Mouse (Mus musculus) heart, postnatal 36 days (tissue): Measurements from ENCODE around the gene Wdsub1. TPM values are rescaled to one million over a fixed set of nuclear protein-coding genes. Genes with fewer than 3 reads are reported as not detected.

Source experiments
- DNase-seq, 2 experiments: peaks; one replicate each; pipeline ENCODE4 v3.0.0; 2021 to 2022
- intact Hi-C: fragments of 180-260 bp; cut with DNase I; formaldehyde crosslinking; loops from one replicate; pipeline ENCODE4 v1.15.1; 2025
- total RNA-seq, 2 experiments: library from RNA; stranded (reverse); gene quantifications; 2 replicates each; pipeline ENCODE4 v1.2.3; 2021

Wdsub1 gene
- total RNA-seq, 2 experiments from 2014 or later: 22.6 to 26.1 TPM

DNA sequence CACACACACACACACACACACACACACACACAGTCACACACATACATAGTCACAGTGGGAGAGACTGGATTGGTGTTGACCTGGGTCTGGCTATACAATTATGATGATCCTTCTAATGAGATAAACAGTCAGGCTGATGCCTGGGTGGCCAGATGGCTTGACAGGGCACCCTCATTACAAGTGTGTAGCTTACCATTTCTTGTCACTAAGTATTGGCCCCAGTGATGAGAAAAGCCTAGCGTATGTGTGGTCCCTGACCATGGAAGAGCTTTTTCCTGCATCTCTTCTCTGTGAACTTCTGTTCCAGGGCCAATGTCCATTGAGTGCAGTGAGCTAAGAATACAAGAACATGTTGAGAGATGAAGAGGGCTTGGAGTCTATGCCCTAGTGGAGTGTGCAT is 69.8 kb downstream of the Wdsub1 start:
- intact Hi-C loops: no loop called here
- DNase-seq: no peak

DNA sequence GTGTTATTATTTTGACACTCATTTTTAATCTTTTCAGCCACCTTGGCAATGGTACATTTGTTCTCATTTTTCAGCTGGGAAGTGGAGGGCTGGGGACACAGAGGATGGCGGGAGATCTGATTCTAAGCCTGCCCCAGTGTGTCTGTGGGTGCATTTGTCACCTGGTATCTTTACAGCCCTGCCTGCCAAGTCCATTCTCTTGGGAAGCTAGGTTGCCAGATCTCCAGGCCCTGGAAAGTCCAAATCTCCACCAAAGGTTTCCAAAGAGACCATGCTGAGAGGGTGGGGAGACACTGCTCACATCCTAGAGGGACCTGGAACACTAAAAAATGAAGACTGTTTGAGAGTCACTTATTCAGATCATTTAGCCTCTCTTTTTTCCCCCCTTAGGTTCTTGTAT is 71.1 kb downstream of the Wdsub1 start:
- intact Hi-C loops: no loop called here
- DNase-seq: no peak

DNA sequence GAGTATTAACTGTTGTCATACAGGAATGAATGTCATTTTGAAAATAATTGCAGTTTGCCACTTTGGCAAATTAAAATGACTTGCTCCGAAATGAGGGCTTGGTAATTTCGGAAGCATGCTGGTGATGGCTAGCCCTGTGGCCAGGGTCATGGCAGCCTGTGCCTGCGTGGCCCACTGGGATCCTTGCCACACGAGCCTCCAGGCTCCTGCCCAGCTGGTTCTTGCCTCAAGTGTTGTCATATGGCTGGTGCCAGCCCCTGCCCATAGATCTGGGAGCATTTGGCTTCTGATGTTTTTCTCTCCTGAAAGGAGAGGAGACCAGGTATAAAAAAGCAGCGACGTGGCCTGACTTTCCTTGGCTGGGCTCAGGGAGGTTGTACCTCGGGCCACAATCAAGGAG is 72.4 kb downstream of the Wdsub1 start:
- peak in 1 of 2 experiments; percentile 33 for DNase-seq
- intact Hi-C loops: no loop called here

DNA sequence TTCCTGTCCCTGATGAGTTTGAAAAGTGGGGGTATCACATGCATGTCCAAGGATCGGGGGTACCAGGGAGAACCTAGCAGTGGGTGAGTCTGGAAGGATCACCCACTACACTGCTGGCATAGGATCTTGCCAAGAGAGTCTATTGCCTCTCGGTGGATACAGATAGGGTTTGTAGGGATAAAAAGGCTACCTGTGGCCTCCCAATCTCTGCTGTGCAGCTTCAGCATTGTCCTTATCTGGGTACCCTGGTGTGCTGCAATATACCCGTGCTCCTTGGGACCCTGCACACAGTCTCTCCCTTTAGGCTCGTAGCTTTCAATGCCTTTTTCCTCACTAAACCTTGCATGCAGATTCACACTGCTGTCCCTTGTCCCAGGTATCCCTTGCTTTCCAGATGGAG is 73.8 kb downstream of the Wdsub1 start:
- DNase-seq: no peak
- intact Hi-C loops: no loop called here

DNA sequence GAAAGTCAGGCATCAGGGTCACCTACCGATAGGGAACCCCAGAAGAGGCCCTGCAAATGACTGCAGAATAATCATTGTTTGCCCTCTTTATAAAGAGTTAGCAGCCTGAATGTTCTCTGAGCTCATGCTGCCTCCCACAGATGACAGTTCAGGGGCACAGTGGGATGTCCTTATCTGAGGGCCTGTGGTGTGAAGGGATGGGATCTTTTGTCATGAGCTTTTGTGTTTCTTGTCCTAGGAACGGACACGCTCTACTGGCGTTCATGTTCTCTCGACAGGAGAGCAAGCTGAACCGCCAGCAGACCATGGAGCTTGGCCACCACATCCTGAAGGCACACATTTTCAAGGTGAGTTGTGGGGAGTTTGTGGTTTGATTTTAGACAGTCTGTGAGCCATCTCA is 76.4 kb downstream of the Wdsub1 start:
- no peak for DNase-seq
- intact Hi-C loops: no loop called here

DNA sequence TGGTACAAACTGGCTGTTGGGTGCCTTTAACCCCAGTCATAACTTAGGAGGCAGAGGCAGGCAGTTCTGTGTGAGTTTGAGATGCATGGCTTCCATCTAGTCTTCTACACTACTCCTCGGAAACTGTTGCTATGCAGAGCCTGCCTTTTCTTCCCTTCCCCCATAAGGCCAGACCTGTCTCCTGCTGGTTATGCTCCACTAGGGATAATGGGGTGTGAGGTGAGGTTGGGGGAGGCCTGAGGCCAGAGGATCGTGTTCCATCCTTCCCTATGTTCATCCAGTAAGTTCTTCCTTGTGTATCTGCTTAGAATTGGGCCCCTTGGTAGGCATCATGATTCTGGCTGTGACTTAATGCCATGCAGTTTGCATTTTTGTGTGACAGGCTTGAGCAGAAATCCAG is 76.8 kb downstream of the Wdsub1 start:
- intact Hi-C loops: no loop called here

DNA sequence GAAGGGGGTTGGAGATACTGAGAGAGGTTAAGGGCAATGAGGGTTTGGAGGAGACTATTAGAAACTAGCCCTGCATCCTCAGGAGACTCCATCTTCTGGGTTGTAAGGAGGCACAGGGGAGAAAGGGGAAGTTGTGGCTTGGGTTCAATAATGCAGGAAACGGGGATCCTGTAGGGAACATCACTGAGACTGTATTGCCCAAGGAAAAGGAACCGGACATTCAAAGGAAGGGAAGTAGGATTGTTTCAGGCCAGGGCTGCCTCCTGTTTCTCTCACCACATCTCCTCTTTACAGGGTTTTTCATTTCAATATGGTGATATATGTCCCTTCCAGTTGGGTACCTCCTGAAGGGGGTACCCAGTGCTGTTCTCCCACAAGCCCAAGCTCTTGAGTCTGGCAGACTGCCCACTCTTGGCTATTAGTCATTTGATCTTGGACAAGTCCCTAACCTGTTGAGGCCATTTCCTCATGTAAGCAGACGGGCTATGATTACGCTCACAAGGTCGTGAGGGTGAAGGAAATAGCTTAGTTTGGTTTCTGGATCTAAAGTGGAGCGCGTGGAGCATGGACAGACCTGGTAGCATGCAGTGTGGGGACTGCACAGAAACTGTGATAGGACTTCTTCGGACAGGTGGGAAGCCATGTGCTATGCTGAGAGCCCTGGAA is 79.5 kb downstream of the Wdsub1 start:
- no peak for DNase-seq
- intact Hi-C loops: loop anchor here (5.0 kb wide), 1 partner anchor 39 kb away; no protein-coding TSS in a partner anchor

More for the DNA sequence above, 76.8 kb downstream of the Wdsub1 start:
- no peak for DNase-seq
